11 mouse cellular contexts compared by ENCODE assay signal in genomic region chr10:94072916-94073465, GRCm38 (mm10). TPM values are rescaled to one million over a fixed set of nuclear protein-coding genes. Genes with fewer than 3 reads are reported as not detected.
DNase-seq lines count a peak whose midpoint lies in the region; ATAC-seq and TF ChIP-seq lines count a peak whose summit lies in the region.
"Had no signal": no experiment of that assay in that cellular context is flagged by ENCODE, and none has a peak within 500 bp of the region (broad histone marks: within the 10 kb centered on the region; RNA-seq: fewer than 3 reads in every experiment).

No protein-coding gene starts in this region.

- H3K4me1 ChIP-seq in heart, embryonic 14.5 days (ENCODE audit: control insufficient read depth in 2 of 2, insufficient read depth in 2 of 2, low read length in 2 of 2), result peaks cover 17 to 23% of the 10 kb centered on the region in 2 experiments
- peaks cover 15% of the 10 kb centered on the region for H3K4me1 ChIP-seq in heart, postnatal 0 days (ENCODE audit: control insufficient read depth, insufficient read depth)
- peaks cover 41% of the 10 kb centered on the region for H3K4me1 ChIP-seq in liver, embryonic 15.5 days (replicated peaks)
- H3K4me1 ChIP-seq in midbrain, embryonic 13.5 days (replicated peaks), result peaks cover 10% of the 10 kb centered on the region

- no peak for TF ChIP-seq CTCF in heart, postnatal 0 days (IDR thresholded peaks at IDR 0.05; ENCODE audit: low read depth)

- DNase-seq in heart, adult 8-10 months (ENCODE audit: low spot score), result no peak
- DNase-seq in c-Kit-negative CD71-positive TER-119-positive erythroid progenitor cells, embryonic 14.5 days (ENCODE audit: low read depth, low spot score), result peak; percentile 22
- DNase-seq in heart, postnatal 0 days (ENCODE audit: low spot score), result no peak
- no peak for DNase-seq in thymus, postnatal 25 days
- DNase-seq: layer of hippocampus, postnatal 36 days; retina, postnatal 1 day had no signal

- 0 out of 2 replicates have a peak, but pooled peaks cover 4% of the 10 kb centered on the region for H3K36me3 ChIP-seq in heart, embryonic 14.5 days (ENCODE audit: control insufficient read depth, insufficient read depth, low read length)
- H3K36me3 ChIP-seq in heart, postnatal 0 days (replicated peaks; ENCODE audit: control insufficient read depth, insufficient read depth, low read length), result no peaks in the 10 kb centered on the region
- peaks cover 12% of the 10 kb centered on the region; the same call in 1 of the 2 replicates for H3K36me3 ChIP-seq in liver, embryonic 15.5 days (replicated peaks)
- H3K36me3 ChIP-seq in midbrain, embryonic 13.5 days, result no peaks in the 10 kb centered on the region; the same call in 1 of the 2 replicates

- WGBS in heart, embryonic 14.5 days, result 68% methylated on average over 4 of the region's 4 CpGs
- WGBS in heart, postnatal 0 days, result 61% methylated on average over 4 of the region's 4 CpGs
- whole genome bisulfite sequencing in liver, embryonic 15.5 days (ENCODE audit: insufficient replicate concordance), result 51% methylated on average over 4 of the region's 4 CpGs
- WGBS in midbrain, embryonic 13.5 days, result 86% methylated on average over 4 of the region's 4 CpGs

- ATAC-seq in heart, embryonic 14.5 days (ENCODE audit: insufficient number of reproducible peaks, insufficient read depth, low FRiP score, low read depth), result no peak
- ATAC-seq in heart, postnatal 0 days (ENCODE audit: insufficient read depth, low read depth), result no peak
- peak; percentile 85 for ATAC-seq in liver, embryonic 15.5 days (ENCODE audit: insufficient read depth)
- no peak for ATAC-seq in monocyte, adult 5-6 weeks (replicated peaks; ENCODE audit: insufficient number of reproducible peaks, low FRiP score, low TSS enrichment, poor library complexity, severe bottlenecking)
- ATAC-seq in midbrain, embryonic 13.5 days, result no peak

- no peaks in the 10 kb centered on the region for H3K27me3 ChIP-seq in heart, embryonic 14.5 days (ENCODE audit: control insufficient read depth, insufficient read depth, low read length)
- H3K27me3 ChIP-seq in heart, postnatal 0 days (ENCODE audit: control insufficient read depth, insufficient read depth, low read length), result no peaks in the 10 kb centered on the region
- H3K27me3 ChIP-seq in liver, embryonic 15.5 days, result no peaks in the 10 kb centered on the region
- no peaks in the 10 kb centered on the region for H3K27me3 ChIP-seq in midbrain, embryonic 13.5 days
- H3K27me3 ChIP-seq: midbrain, embryonic 12.5 days had no signal

- H3K4me2 ChIP-seq in heart, embryonic 14.5 days (ENCODE audit: low read length), result peak overlapping the region; percentile 34
- peak overlapping the region; percentile 29; the same call in 1 of the 2 replicates for H3K4me2 ChIP-seq in heart, postnatal 0 days (ENCODE audit: low read depth, low read length)
- peak overlapping the region; percentile 50 for H3K4me2 ChIP-seq in liver, embryonic 15.5 days
- H3K4me2 ChIP-seq in midbrain, embryonic 13.5 days (replicated peaks), result no peak overlapping the region
- H3K4me2 ChIP-seq: midbrain, embryonic 12.5 days had no signal

- H3K9ac ChIP-seq in heart, embryonic 14.5 days (ENCODE audit: low read length), result peak overlapping the region; percentile 41
- H3K9ac ChIP-seq in heart, postnatal 0 days (replicated peaks; ENCODE audit: low read depth, low read length), result no peak overlapping the region
- no peak overlapping the region for H3K9ac ChIP-seq in liver, embryonic 15.5 days
- no peak overlapping the region for H3K9ac ChIP-seq in midbrain, embryonic 13.5 days (replicated peaks)
- H3K9ac ChIP-seq: midbrain, embryonic 12.5 days had no signal

- no peak for TF ChIP-seq EP300 in heart, postnatal 0 days (IDR thresholded peaks at IDR 0.05; ENCODE audit: low read depth)

- peak overlapping the region; percentile 51 to 63; a peak in 3 of 4 replicates for H3K27ac ChIP-seq in heart, embryonic 14.5 days (replicated peaks in 1 of 2; ENCODE audit: control insufficient read depth in 1 of 2, insufficient read depth in 1 of 2, low read depth in 2 of 2, low read length in 2 of 2)
- peak overlapping the region; percentile 23; the same call in 1 of the 2 replicates for H3K27ac ChIP-seq in heart, postnatal 0 days (ENCODE audit: low read depth)
- peak overlapping the region; percentile 79 for H3K27ac ChIP-seq in liver, embryonic 15.5 days (replicated peaks)
- no peak overlapping the region for H3K27ac ChIP-seq in midbrain, embryonic 13.5 days
- H3K27ac ChIP-seq: midbrain, embryonic 12.5 days had no signal

- H3K9me3 ChIP-seq in heart, embryonic 14.5 days (ENCODE audit: control insufficient read depth, low read length), result no peaks in the 10 kb centered on the region
- H3K9me3 ChIP-seq in heart, postnatal 0 days (replicated peaks; ENCODE audit: control insufficient read depth, low read length), result no peaks in the 10 kb centered on the region
- no peaks in the 10 kb centered on the region for H3K9me3 ChIP-seq in liver, embryonic 15.5 days (replicated peaks)
- no peaks in the 10 kb centered on the region for H3K9me3 ChIP-seq in midbrain, embryonic 13.5 days
- H3K9me3 ChIP-seq: midbrain, embryonic 12.5 days had no signal

- H3K4me3 ChIP-seq in heart, embryonic 14.5 days (ENCODE audit: control insufficient read depth in 1 of 2, insufficient read depth in 1 of 2, low read depth in 1 of 2, low read length in 2 of 2), result no peak overlapping the region
- no peak overlapping the region for H3K4me3 ChIP-seq in heart, postnatal 0 days (ENCODE audit: low read depth, low read length)
- no peak overlapping the region for H3K4me3 ChIP-seq in liver, embryonic 15.5 days (replicated peaks)
- no peak overlapping the region for H3K4me3 ChIP-seq in midbrain, embryonic 13.5 days (replicated peaks)
- H3K4me3 ChIP-seq: midbrain, embryonic 12.5 days had no signal

RNA-seq across cellular contexts. Expression of gene Fgd6, which starts 37.2 kb away (rescaled TPM):
- polyA plus RNA-seq in heart, embryonic 14.5 days (2014; fragmentation: Nextera tagmentation; extraction: Ambion mirVana), result 2.7 and 3.9 TPM in 2 replicates
- total RNA-seq in heart, adult 8-10 months (2022), result 1 to 10 TPM; 5.4 to 6.2 (median 5.7) TPM
- total RNA-seq in heart, postnatal 0 days (2014; rRNA removed; ENCODE audit: low replicate concordance), result 2.7 and 3.6 TPM in 2 replicates
- 1.3 and 1.4 TPM in 2 replicates for polyA plus RNA-seq in heart, postnatal 0 days (2015; fragmentation: Nextera tagmentation; extraction: Ambion mirVana)
- 2.8 and 3.2 TPM in 2 replicates for polyA plus RNA-seq in liver, embryonic 15.5 days (2015; fragmentation: Nextera tagmentation; extraction: Ambion mirVana)
- total RNA-seq in monocyte, adult 5-6 weeks (2017), result 1.5 to 3.0 TPM (median 2.9 TPM) in 3 replicates
- polyA plus RNA-seq in midbrain, embryonic 13.5 days (2015; fragmentation: Nextera tagmentation; extraction: Ambion mirVana), result 2.5 and 2.7 TPM in 2 replicates

RNA-seq across cellular contexts. Expression of gene Vezt, which starts 37.4 kb away (rescaled TPM):
- 22.5 and 25.7 TPM in 2 replicates for polyA plus RNA-seq in heart, embryonic 14.5 days (2014; fragmentation: Nextera tagmentation; extraction: Ambion mirVana)
- total RNA-seq in heart, adult 8-10 months (2022), result 10 to 100 TPM; 38.7 to 42.8 (median 41.4) TPM
- total RNA-seq in heart, postnatal 0 days (2014; rRNA removed; ENCODE audit: low replicate concordance), result 20.8 and 23.8 TPM in 2 replicates
- 21.9 and 25.8 TPM in 2 replicates for polyA plus RNA-seq in heart, postnatal 0 days (2015; fragmentation: Nextera tagmentation; extraction: Ambion mirVana)
- 11.8 and 12.9 TPM in 2 replicates for polyA plus RNA-seq in liver, embryonic 15.5 days (2015; fragmentation: Nextera tagmentation; extraction: Ambion mirVana)
- total RNA-seq in monocyte, adult 5-6 weeks (2017), result 3.3 to 7.3 TPM (median 3.7 TPM) in 3 replicates
- 66.4 and 69.9 TPM in 2 replicates for polyA plus RNA-seq in midbrain, embryonic 13.5 days (2015; fragmentation: Nextera tagmentation; extraction: Ambion mirVana)
